Mouse (Mus musculus) forebrain, embryonic 10.5 days (tissue): Measurements from ENCODE around the gene Pwwp2a. TPM values are rescaled to one million over a fixed set of nuclear protein-coding genes. Genes with fewer than 3 reads are reported as not detected.

Experiments
- DNase-seq: peaks from one replicate; pipeline ENCODE4 v3.0.0-alpha.2; 2017; ENCODE audit warnings: low spot score; ENCODE audit errors: extremely low spot score
- H3K27ac ChIP-seq: fragments of 300-500 bp; sonication (generic); 2 replicates; pipeline ENCODE4 v1.5.1; 2016; ENCODE audit warnings: mild to moderate bottlenecking
- H3K27me3 ChIP-seq: fragments of 300-500 bp; sonication (generic); 2 replicates; pipeline ENCODE4 v1.6.1; 2016; ENCODE audit warnings: mild to moderate bottlenecking; ENCODE audit not compliant: poor library complexity, severe bottlenecking
- H3K36me3 ChIP-seq: fragments of 300-500 bp; sonication (generic); replicated peaks from 2 replicates; pipeline ENCODE4 v1.6.1; 2016; ENCODE audit warnings: mild to moderate bottlenecking, moderate library complexity
- H3K4me1 ChIP-seq: fragments of 300-500 bp; sonication (generic); 2 replicates; pipeline ENCODE4 v1.6.1; 2016
- H3K4me3 ChIP-seq: fragments of 300-500 bp; sonication (generic); 2 replicates; pipeline ENCODE4 v1.5.1; 2016; ENCODE audit warnings: mild to moderate bottlenecking, moderate library complexity
- H3K9me3 ChIP-seq: fragments of 300-500 bp; sonication (generic); 2 replicates; pipeline ENCODE4 v1.6.1; 2016; ENCODE audit warnings: mild to moderate bottlenecking, moderate library complexity
- WGBS: fragments of 180-500 bp; shearing (Covaris S2); methylation state at CpG from one replicate; pipeline ENCODE4 v1.1.7; 2016; 5-methylcytosine and 5-hydroxymethylcytosine counted together
- polyA plus RNA-seq: library from polyadenylated mRNA; unstranded; fragments of >200 nt; fragmentation: Nextera tagmentation; extraction: Ambion mirVana; gene quantifications from 2 replicates; pipeline ENCODE4 v1.2.1, GENCODE M21; 2016

Gene Pwwp2a
- 24.7 and 25.5 TPM in 2 replicates for polyA plus RNA-seq

- Histone ChIP-seq H3K27ac (peak within 1 kb of the TSS; percentile 99), H3K9me3 (no peaks in the 10 kb centered on the region), H3K36me3 (peaks cover 33% of the 10 kb centered on the region), H3K4me1 (peaks cover 31% of the 10 kb centered on the region), H3K27me3 (no peaks in the 10 kb centered on the region), H3K4me3 (peak within 1 kb of the TSS; percentile 94)
- WGBS: under 1% methylated on average over 53 of the region's 87 CpGs
- peak; percentile 99 for DNase-seq
These were observed at the start of gene Pwwp2a for GRCm38 (mm10) chr11:43681472-43682414. Gene Pwwp2a (plus strand): TSS chr11:43681998.

GRCm38 (mm10) chr11:43632566-43632965 is 49.2 kb upstream of the Pwwp2a start:
- peak overlapping the region; percentile 1; the same call in 1 of the 2 replicates for H3K27ac ChIP-seq

DNA sequence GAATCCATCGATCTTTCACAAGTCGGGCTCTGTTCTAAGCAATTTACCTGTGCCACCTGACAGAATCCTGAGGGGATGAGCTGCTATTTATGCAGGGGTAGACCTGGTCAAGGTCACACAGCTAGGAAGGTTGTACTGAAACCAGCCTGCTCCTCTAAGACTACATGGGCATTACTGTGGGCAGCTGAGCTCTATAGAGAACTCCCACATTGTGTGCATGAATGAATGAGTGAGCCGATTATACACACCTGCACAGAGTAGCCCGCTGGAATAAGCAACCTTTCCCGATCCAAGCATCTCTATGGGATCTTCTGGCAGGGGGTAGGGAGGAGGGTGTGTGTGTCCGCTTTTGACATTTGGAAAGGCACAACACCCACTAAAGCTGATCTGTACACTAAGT is 48.6 kb upstream of the Pwwp2a start:
- Histone ChIP-seq H3K27me3 (0 out of 2 replicates have a peak, but pooled peaks cover under 1% of the 10 kb centered on the region), H3K9me3 (no peaks in the 10 kb centered on the region; the same call in 1 of the 2 replicates), H3K4me3 (no peak overlapping the region), H3K4me1 (peaks cover 21% of the 10 kb centered on the region), H3K36me3 (no peaks in the 10 kb centered on the region), H3K27ac (peak overlapping the region; percentile 74)
- no peak for DNase-seq
- WGBS: 76% methylated on average over 6 of the region's 6 CpGs

More at GRCm38 (mm10) chr11:43632566-43632965, 49.2 kb upstream of the Pwwp2a start:
- WGBS: 59% methylated on average over 4 of the region's 4 CpGs
- H3K4me3 ChIP-seq: no peak overlapping the region
- peaks cover 21% of the 10 kb centered on the region for H3K4me1 ChIP-seq
- no peaks in the 10 kb centered on the region; the same call in 1 of the 2 replicates for H3K9me3 ChIP-seq
- H3K27me3 ChIP-seq: 0 out of 2 replicates have a peak, but pooled peaks cover 4% of the 10 kb centered on the region
- no peaks in the 10 kb centered on the region for H3K36me3 ChIP-seq
- no peak for DNase-seq

GRCm38 (mm10) chr11:43633658-43634401 is 48.0 kb upstream of the Pwwp2a start:
- 31% methylated on average over 19 of the region's 19 CpGs for WGBS
- no peaks in the 10 kb centered on the region; the same call in 1 of the 2 replicates for H3K9me3 ChIP-seq
- peak overlapping the region; percentile 74 for H3K27ac ChIP-seq
- no peaks in the 10 kb centered on the region for H3K36me3 ChIP-seq
- H3K27me3 ChIP-seq: no peaks in the 10 kb centered on the region
- peak; percentile 61 for DNase-seq
- peak overlapping the region; percentile 11 for H3K4me3 ChIP-seq
- H3K4me1 ChIP-seq: peaks cover 21% of the 10 kb centered on the region

- Histone ChIP-seq H3K4me3 (no peak overlapping the region), H3K27ac (no peak overlapping the region), H3K27me3 (no peaks in the 10 kb centered on the region), H3K36me3 (no peaks in the 10 kb centered on the region), H3K4me1 (peaks cover 21% of the 10 kb centered on the region), H3K9me3 (peaks cover 7% of the 10 kb centered on the region; the same call in 1 of the 2 replicates)
- 83% methylated on average over 4 of the region's 4 CpGs for WGBS
- no peak for DNase-seq
These were observed 45.0 kb upstream of the Pwwp2a start for GRCm38 (mm10) chr11:43636761-43637160.

- no peaks in the 10 kb centered on the region for H3K36me3 ChIP-seq
- peaks cover 7% of the 10 kb centered on the region; the same call in 1 of the 2 replicates for H3K9me3 ChIP-seq
- H3K27me3 ChIP-seq: no peaks in the 10 kb centered on the region
- DNase-seq: no peak
- 93% methylated on average over 3 of the region's 3 CpGs for WGBS
- H3K4me3 ChIP-seq: no peak overlapping the region
- H3K27ac ChIP-seq: no peak overlapping the region
- peaks cover 21% of the 10 kb centered on the region for H3K4me1 ChIP-seq
These were observed 43.3 kb upstream of the Pwwp2a start for GRCm38 (mm10) chr11:43638486-43638885.

DNA sequence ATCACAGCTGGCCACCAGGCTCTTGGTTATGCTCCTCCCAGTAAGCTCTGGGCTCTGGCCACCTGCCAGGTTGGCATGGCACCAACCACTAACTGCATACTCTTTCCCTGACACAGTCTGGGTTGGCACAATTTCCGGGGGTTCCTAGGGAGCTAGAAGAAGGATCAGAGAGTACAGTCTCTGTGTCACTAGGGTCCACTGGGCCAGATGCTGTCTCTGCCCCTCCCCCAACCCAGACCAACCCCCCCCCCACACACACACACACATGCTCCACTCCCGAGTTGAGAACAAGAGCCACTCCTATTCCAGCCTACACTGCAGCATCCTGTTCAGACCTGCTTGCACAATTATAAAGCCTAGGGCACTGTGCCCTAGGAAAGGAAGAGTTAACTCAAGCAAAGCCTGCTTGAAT is 38.6 kb upstream of the Pwwp2a start:
- Histone ChIP-seq H3K9me3 (peaks cover 7% of the 10 kb centered on the region; the same call in 1 of the 2 replicates), H3K27me3 (no peaks in the 10 kb centered on the region), H3K4me1 (peaks cover 22% of the 10 kb centered on the region), H3K4me3 (no peak overlapping the region), H3K36me3 (no peaks in the 10 kb centered on the region), H3K27ac (peak overlapping the region; percentile 51)
- DNase-seq: no peak
- WGBS: 54% methylated on average over 2 of the region's 2 CpGs

GRCm38 (mm10) chr11:43645286-43645685 is 36.5 kb upstream of the Pwwp2a start:
- Histone ChIP-seq H3K27me3 (no peaks in the 10 kb centered on the region), H3K36me3 (no peaks in the 10 kb centered on the region), H3K4me3 (no peak overlapping the region), H3K4me1 (peaks cover 22% of the 10 kb centered on the region), H3K27ac (no peak overlapping the region), H3K9me3 (no peaks in the 10 kb centered on the region; the same call in 1 of the 2 replicates)
- DNase-seq: no peak
- WGBS: 93% methylated on average over 3 of the region's 3 CpGs

DNA sequence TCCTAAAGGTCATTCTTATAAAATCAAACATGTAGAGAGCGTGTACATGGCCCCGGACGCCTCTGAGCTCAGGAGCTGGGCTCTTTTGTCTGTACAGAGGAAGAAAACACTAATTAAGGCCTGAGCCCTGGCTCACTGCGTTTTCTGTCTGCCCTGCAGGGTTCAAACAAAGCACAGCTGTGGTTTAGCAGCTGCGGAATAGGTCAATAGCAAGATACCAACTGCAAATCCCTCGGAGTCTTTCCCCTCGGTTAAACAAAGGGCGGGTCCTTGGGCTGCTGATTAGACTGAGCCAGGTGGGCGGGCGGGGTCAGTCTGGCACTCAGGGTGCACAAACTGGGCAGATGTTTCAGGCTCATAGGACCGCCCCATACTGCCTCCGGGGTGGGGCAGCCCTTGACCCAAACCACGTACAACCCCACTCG is 28.7 kb upstream of the Pwwp2a start:
- peaks cover 19% of the 10 kb centered on the region for H3K4me1 ChIP-seq
- peaks cover 8% of the 10 kb centered on the region for H3K27me3 ChIP-seq
- H3K9me3 ChIP-seq: no peaks in the 10 kb centered on the region; the same call in 1 of the 2 replicates
- 12% methylated on average over 14 of the region's 14 CpGs for WGBS
- peak overlapping the region; percentile 80 for H3K27ac ChIP-seq
- peak; percentile 73 for DNase-seq
- no peak overlapping the region; the same call in 1 of the 2 replicates for H3K4me3 ChIP-seq
- no peaks in the 10 kb centered on the region for H3K36me3 ChIP-seq

DNA sequence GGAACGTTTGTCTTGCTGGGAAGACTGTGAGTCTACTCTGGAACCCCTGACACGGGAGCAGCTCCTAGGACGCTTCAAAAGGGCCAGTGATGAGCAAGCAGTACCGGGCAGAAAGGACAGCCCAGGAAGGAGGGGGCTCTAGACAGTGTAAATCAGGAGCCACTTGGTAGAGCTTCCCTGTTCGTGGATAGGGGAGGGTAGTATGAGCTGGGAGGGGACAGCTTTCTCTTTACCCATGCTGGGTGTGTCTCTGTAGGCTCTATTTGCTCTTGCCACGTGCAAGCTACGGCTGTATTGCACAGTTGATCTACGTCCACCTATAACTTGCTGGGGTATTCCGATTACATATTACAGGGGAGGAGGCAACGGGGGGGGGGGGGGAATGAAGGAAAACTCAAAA is 25.3 kb upstream of the Pwwp2a start:
- H3K27me3 ChIP-seq: peaks cover 8% of the 10 kb centered on the region
- no peak overlapping the region for H3K27ac ChIP-seq
- H3K36me3 ChIP-seq: no peaks in the 10 kb centered on the region
- no peak overlapping the region for H3K4me3 ChIP-seq
- peaks cover 19% of the 10 kb centered on the region for H3K4me1 ChIP-seq
- DNase-seq: no peak
- H3K9me3 ChIP-seq: no peaks in the 10 kb centered on the region; the same call in 1 of the 2 replicates
- 82% methylated on average over 10 of the region's 10 CpGs for WGBS

DNA sequence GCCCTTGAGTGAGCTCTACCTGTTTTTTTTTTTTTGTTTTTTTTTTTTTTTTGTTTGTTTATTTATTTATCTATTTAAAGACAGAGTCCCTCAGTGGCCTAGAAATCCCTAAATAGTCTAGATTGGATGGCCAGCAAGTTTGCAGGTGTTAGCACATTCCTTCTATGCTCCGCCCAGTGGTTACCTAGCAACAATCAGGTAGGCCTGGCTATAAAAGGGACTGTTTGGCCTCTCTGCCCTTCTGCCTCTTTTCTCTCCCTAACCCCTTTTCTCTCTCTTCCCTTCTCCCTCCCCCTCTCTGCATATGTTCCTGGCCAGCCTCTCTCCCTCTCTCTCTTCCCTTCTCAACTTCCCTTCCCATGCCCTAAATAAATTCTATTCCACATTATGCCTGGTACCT is 23.8 kb upstream of the Pwwp2a start:
- H3K36me3 ChIP-seq: no peaks in the 10 kb centered on the region
- no peaks in the 10 kb centered on the region for H3K27me3 ChIP-seq
- no peak overlapping the region for H3K4me3 ChIP-seq
- no peaks in the 10 kb centered on the region; the same call in 1 of the 2 replicates for H3K9me3 ChIP-seq
- no peak for DNase-seq
- peaks cover 11% of the 10 kb centered on the region for H3K4me1 ChIP-seq
- WGBS: 85% methylated on average over 1 of the region's 1 CpGs
- no peak overlapping the region for H3K27ac ChIP-seq

- no peaks in the 10 kb centered on the region; the same call in 1 of the 2 replicates for H3K9me3 ChIP-seq
- H3K27ac ChIP-seq: peak overlapping the region; percentile 78
- peaks cover 9% of the 10 kb centered on the region for H3K27me3 ChIP-seq
- H3K36me3 ChIP-seq: no peaks in the 10 kb centered on the region
- peaks cover 23% of the 10 kb centered on the region for H3K4me1 ChIP-seq
- 61% methylated on average over 19 of the region's 19 CpGs for WGBS
- DNase-seq: peak; percentile 46
- H3K4me3 ChIP-seq: no peak overlapping the region
These were observed 14.6 kb upstream of the Pwwp2a start for GRCm38 (mm10) chr11:43667038-43667745.
